Mouse (Mus musculus) liver, embryonic 12.5 days (tissue): Measurements from ENCODE around the gene Rps16. TPM values are rescaled to one million over a fixed set of nuclear protein-coding genes. Genes with fewer than 3 reads are reported as not detected.

Experiments
- ATAC-seq: fragments of 200-750 bp; cut with Nextera tagmentation; 2 replicates; pipeline ENCODE4 v1.8.0; 2017; ENCODE audit warnings: moderate number of reproducible peaks, mild to moderate bottlenecking, moderate library complexity
- H3K27ac ChIP-seq: fragments of 300-500 bp; sonication (generic); 2 replicates; pipeline ENCODE4 v1.5.1; 2016; ENCODE audit warnings: mild to moderate bottlenecking
- H3K27me3 ChIP-seq: fragments of 300-500 bp; sonication (generic); replicated peaks from 2 replicates; pipeline ENCODE4 v1.6.1; 2016; ENCODE audit warnings: mild to moderate bottlenecking, moderate library complexity
- H3K36me3 ChIP-seq: fragments of 300-500 bp; sonication (generic); 2 replicates; pipeline ENCODE4 v1.6.1; 2016; ENCODE audit warnings: mild to moderate bottlenecking, moderate library complexity
- H3K4me1 ChIP-seq: fragments of 300-500 bp; sonication (generic); 2 replicates; pipeline ENCODE4 v1.6.1; 2016
- H3K4me2 ChIP-seq: fragments of 300-500 bp; sonication (generic); 2 replicates; pipeline ENCODE4 v1.6.1; 2016; ENCODE audit warnings: mild to moderate bottlenecking, moderate library complexity
- H3K4me3 ChIP-seq: fragments of 300-500 bp; sonication (generic); 2 replicates; pipeline ENCODE4 v1.5.1; 2016; ENCODE audit warnings: mild to moderate bottlenecking, moderate library complexity
- H3K9ac ChIP-seq: fragments of 300-500 bp; sonication (generic); 2 replicates; pipeline ENCODE4 v1.6.1; 2016; ENCODE audit warnings: mild to moderate bottlenecking, moderate library complexity
- H3K9me3 ChIP-seq: fragments of 300-500 bp; sonication (generic); replicated peaks from 2 replicates; pipeline ENCODE4 v1.6.1; 2016; ENCODE audit warnings: mild to moderate bottlenecking, moderate library complexity
- WGBS: fragments of 180-500 bp; shearing (Covaris S2); methylation state at CpG from one replicate; pipeline ENCODE4 v1.1.7; 2016; ENCODE audit not compliant: insufficient replicate concordance; 5-methylcytosine and 5-hydroxymethylcytosine counted together
- polyA plus RNA-seq: library from polyadenylated mRNA; unstranded; fragments of >200 nt; fragmentation: Nextera tagmentation; extraction: Ambion mirVana; gene quantifications from 2 replicates; pipeline ENCODE4 v1.2.1, GENCODE M21; 2016

Rps16 gene
- polyA plus RNA-seq, 1 experiment from 2014 or later = 994 TPM

GRCm38 (mm10) chr7:28325293-28325692 lies 25.2 kb upstream of the Rps16 start:
- peaks cover 100% of the 10 kb centered on the region for H3K36me3 ChIP-seq
- no peak overlapping the region for H3K27ac ChIP-seq
- no peak for ATAC-seq

GRCm38 (mm10) chr7:28326457-28326856 lies 24.0 kb upstream of the Rps16 start:
- Histone ChIP-seq H3K4me1 (no peaks in the 10 kb centered on the region; the same call in 1 of the 2 replicates), H3K4me2 (no peak overlapping the region), H3K36me3 (peaks cover 100% of the 10 kb centered on the region), H3K9ac (no peak overlapping the region), H3K27ac (no peak overlapping the region), H3K4me3 (no peak overlapping the region), H3K9me3 (no peaks in the 10 kb centered on the region), H3K27me3 (no peaks in the 10 kb centered on the region)
- WGBS = 73% methylated on average over 4 of the region's 4 CpGs
- ATAC-seq = no peak

More at GRCm38 (mm10) chr7:28325293-28325692, 25.2 kb upstream of the Rps16 start:
- H3K9ac ChIP-seq = no peak overlapping the region
- no peak overlapping the region for H3K4me3 ChIP-seq
- WGBS = 89% methylated on average over 8 of the region's 8 CpGs
- H3K27me3 ChIP-seq = no peaks in the 10 kb centered on the region
- H3K4me1 ChIP-seq = no peaks in the 10 kb centered on the region; the same call in 1 of the 2 replicates
- H3K9me3 ChIP-seq = no peaks in the 10 kb centered on the region
- no peak overlapping the region for H3K4me2 ChIP-seq

- WGBS = 92% methylated on average over 2 of the region's 2 CpGs
- ATAC-seq = no peak
- H3K4me3 ChIP-seq = no peak overlapping the region
- no peaks in the 10 kb centered on the region for H3K9me3 ChIP-seq
- H3K9ac ChIP-seq = no peak overlapping the region
- no peak overlapping the region for H3K4me2 ChIP-seq
- peaks cover 99% of the 10 kb centered on the region for H3K36me3 ChIP-seq
- H3K27me3 ChIP-seq = no peaks in the 10 kb centered on the region
- H3K27ac ChIP-seq = no peak overlapping the region
- H3K4me1 ChIP-seq = no peaks in the 10 kb centered on the region; the same call in 1 of the 2 replicates
These were observed 22.2 kb upstream of the Rps16 start for GRCm38 (mm10) chr7:28328260-28328659.

- no peak overlapping the region for H3K4me3 ChIP-seq
- no peak for ATAC-seq
- peaks cover 68% of the 10 kb centered on the region for H3K36me3 ChIP-seq
- no peak overlapping the region for H3K9ac ChIP-seq
- no peaks in the 10 kb centered on the region for H3K9me3 ChIP-seq
- no peaks in the 10 kb centered on the region for H3K27me3 ChIP-seq
- H3K27ac ChIP-seq = no peak overlapping the region
- WGBS = 78% methylated on average over 4 of the region's 4 CpGs
- H3K4me1 ChIP-seq = peaks cover 31% of the 10 kb centered on the region
- H3K4me2 ChIP-seq = no peak overlapping the region
These were observed 15.9 kb upstream of the Rps16 start for GRCm38 (mm10) chr7:28334534-28334933.

- WGBS = 83% methylated on average over 2 of the region's 2 CpGs
- H3K9me3 ChIP-seq = no peaks in the 10 kb centered on the region
These were observed 15.0 kb upstream of the Rps16 start for GRCm38 (mm10) chr7:28335471-28335870.

GRCm38 (mm10) chr7:28338108-28338998 lies 12.1 kb upstream of the Rps16 start, which contains the start of gene Supt5:
Gene Supt5, minus strand, starts transcription at chr7:28338746.
- peak within 1 kb of the TSS; percentile 91 for H3K27ac ChIP-seq
- H3K9ac ChIP-seq = peak within 1 kb of the TSS; percentile 89
- WGBS = 1% methylated on average over 77 of the region's 77 CpGs
- no peaks in the 10 kb centered on the region for H3K27me3 ChIP-seq
- peak within 1 kb of the TSS; percentile 96 for H3K4me3 ChIP-seq
- peak within 1 kb of the TSS; percentile 89 for H3K4me2 ChIP-seq
- peak; percentile 97 for ATAC-seq
- H3K36me3 ChIP-seq = peaks cover 31% of the 10 kb centered on the region
- no peaks in the 10 kb centered on the region for H3K9me3 ChIP-seq
- H3K4me1 ChIP-seq = peaks cover 46% of the 10 kb centered on the region

More at GRCm38 (mm10) chr7:28335471-28335870, 15.0 kb upstream of the Rps16 start:
- Histone ChIP-seq H3K4me3 (no peak overlapping the region), H3K36me3 (peaks cover 58% of the 10 kb centered on the region), H3K4me1 (peaks cover 35% of the 10 kb centered on the region), H3K4me2 (no peak overlapping the region), H3K27ac (no peak overlapping the region), H3K27me3 (no peaks in the 10 kb centered on the region), H3K9ac (no peak overlapping the region)
- ATAC-seq = no peak

- ATAC-seq = no peak; the same call in 1 of the 2 replicates
- no peaks in the 10 kb centered on the region for H3K27me3 ChIP-seq
These were observed 11.1 kb upstream of the Rps16 start for GRCm38 (mm10) chr7:28339213-28339917.

GRCm38 (mm10) chr7:28341381-28341780 lies 9.1 kb upstream of the Rps16 start:
- Histone ChIP-seq H3K4me2 (no peak overlapping the region), H3K9ac (no peak overlapping the region), H3K27ac (no peak overlapping the region), H3K27me3 (no peaks in the 10 kb centered on the region), H3K4me3 (no peak overlapping the region), H3K4me1 (peaks cover 38% of the 10 kb centered on the region), H3K9me3 (no peaks in the 10 kb centered on the region), H3K36me3 (peaks cover 6% of the 10 kb centered on the region; the same call in 1 of the 2 replicates)
- no peak for ATAC-seq
- 49% methylated on average over 7 of the region's 7 CpGs for WGBS

More at GRCm38 (mm10) chr7:28339213-28339917, 11.1 kb upstream of the Rps16 start:
- H3K4me1 ChIP-seq = peaks cover 47% of the 10 kb centered on the region
- H3K36me3 ChIP-seq = peaks cover 23% of the 10 kb centered on the region
- peak overlapping the region; percentile 91 for H3K27ac ChIP-seq
- H3K9ac ChIP-seq = peak overlapping the region; percentile 65; the same call in 1 of the 2 replicates
- no peaks in the 10 kb centered on the region for H3K9me3 ChIP-seq
- peak overlapping the region; percentile 89 for H3K4me2 ChIP-seq
- H3K4me3 ChIP-seq = peak overlapping the region; percentile 96
- 42% methylated on average over 19 of the region's 19 CpGs for WGBS

GRCm38 (mm10) chr7:28344637-28345036 lies 5.8 kb upstream of the Rps16 start:
- Histone ChIP-seq H3K4me1 (peaks cover 31% of the 10 kb centered on the region), H3K4me3 (no peak overlapping the region), H3K9ac (peak overlapping the region; percentile 31; the same call in 1 of the 2 replicates), H3K36me3 (no peaks in the 10 kb centered on the region), H3K4me2 (no peak overlapping the region), H3K27me3 (no peaks in the 10 kb centered on the region), H3K9me3 (no peaks in the 10 kb centered on the region), H3K27ac (no peak overlapping the region)
- no peak for ATAC-seq
- 11% methylated on average over 4 of the region's 4 CpGs for WGBS

GRCm38 (mm10) chr7:28347746-28348145 lies 2.7 kb upstream of the Rps16 start:
- Histone ChIP-seq H3K9ac (no peak overlapping the region), H3K4me2 (no peak overlapping the region), H3K4me1 (peaks cover 35% of the 10 kb centered on the region), H3K36me3 (peaks cover 14% of the 10 kb centered on the region), H3K27ac (no peak overlapping the region), H3K9me3 (no peaks in the 10 kb centered on the region), H3K4me3 (no peak overlapping the region), H3K27me3 (no peaks in the 10 kb centered on the region)
- ATAC-seq = no peak
- 65% methylated on average over 3 of the region's 3 CpGs for WGBS

- no peak overlapping the region for H3K27ac ChIP-seq
- H3K4me1 ChIP-seq = peaks cover 43% of the 10 kb centered on the region
- H3K4me3 ChIP-seq = no peak overlapping the region
- H3K36me3 ChIP-seq = peaks cover 22% of the 10 kb centered on the region
- H3K27me3 ChIP-seq = no peaks in the 10 kb centered on the region
- 77% methylated on average over 7 of the region's 7 CpGs for WGBS
- no peak overlapping the region for H3K4me2 ChIP-seq
- no peak for ATAC-seq
- no peaks in the 10 kb centered on the region for H3K9me3 ChIP-seq
- no peak overlapping the region for H3K9ac ChIP-seq
These were observed 1.9 kb upstream of the Rps16 start for GRCm38 (mm10) chr7:28348601-28349000.
